Mouse (Mus musculus): ENCODE measurements at regions not wholly inside any gene's neighbourhood (a gene's known extent, or its start where the extent isn't known, plus 50 kb on each side); places are given as distances from the start of the nearest gene placed in this dataset.

- no peak for DNase-seq
Observed at GRCm38 (mm10) chr19:52534758-52535157, 270.7 kb downstream of the Ins1 start.

DNA sequence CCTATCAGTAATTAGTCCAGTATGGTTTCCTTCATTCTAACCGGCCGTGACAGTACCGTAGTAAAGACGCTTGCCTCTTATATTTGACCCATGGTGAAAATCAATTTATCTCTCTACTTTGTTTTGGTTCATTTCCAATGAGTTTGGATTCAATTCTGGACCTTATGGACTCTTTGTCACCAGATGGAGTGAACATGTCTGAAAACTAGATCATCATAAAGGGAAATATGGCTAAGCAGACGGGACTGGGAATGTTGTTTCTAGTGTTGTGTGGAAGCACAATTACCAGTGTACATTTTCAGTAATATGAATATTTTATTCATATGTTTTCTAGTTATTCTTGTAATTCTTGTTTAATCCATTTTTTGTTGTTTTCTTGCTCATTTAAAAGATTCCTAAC lies 261.4 kb downstream of the Ins1 start:
- DNase-seq, result no peak

DNA sequence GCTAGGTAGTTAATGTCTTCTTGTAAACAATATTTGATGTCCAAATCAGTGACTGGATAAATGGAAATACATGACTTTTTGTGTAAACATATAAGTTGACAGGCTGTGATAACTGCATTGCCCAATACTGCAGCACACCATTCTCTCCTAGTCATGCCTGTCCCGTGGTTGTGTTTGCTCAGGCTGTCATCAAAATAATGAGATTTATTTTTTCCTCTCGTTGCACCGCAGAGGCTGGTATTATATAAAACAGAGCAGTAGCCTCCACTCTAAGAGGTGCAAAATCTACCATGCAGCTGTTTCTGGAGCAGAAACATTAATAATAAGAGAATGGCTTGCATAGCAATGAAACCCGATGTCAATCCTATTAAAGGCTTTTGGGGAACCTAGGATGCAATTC lies 239.2 kb downstream of the Ins1 start:
- DNase-seq, result no peak
